Comparison of ENCODE assay signal across 9 mouse cellular contexts in genomic region chr17:64375327-64375726, GRCm38 (mm10). TPM values are rescaled to one million over a fixed set of nuclear protein-coding genes. Genes with fewer than 3 reads are reported as not detected.
DNase-seq lines count a peak whose midpoint lies in the region; ATAC-seq lines count a peak whose summit lies in the region.
"Had no signal": no experiment of that assay in that cellular context is flagged by ENCODE, and none has a peak within 500 bp of the region (broad histone marks: within the 10 kb centered on the region; RNA-seq: fewer than 3 reads in every experiment).

No protein-coding gene starts in this region.

- H3K4me3 ChIP-seq in limb, embryonic 13.5 days = no peak overlapping the region
- H3K4me3 ChIP-seq: embryonic facial prominence, embryonic 13.5 days had no signal

- H3K9me3 ChIP-seq in limb, embryonic 13.5 days = no peaks in the 10 kb centered on the region
- H3K9me3 ChIP-seq: embryonic facial prominence, embryonic 13.5 days had no signal

- no peak overlapping the region for H3K27ac ChIP-seq in limb, embryonic 13.5 days
- H3K27ac ChIP-seq: embryonic facial prominence, embryonic 13.5 days had no signal

- H3K4me1 ChIP-seq in limb, embryonic 13.5 days = no peaks in the 10 kb centered on the region
- H3K4me1 ChIP-seq: embryonic facial prominence, embryonic 13.5 days had no signal

- no peak overlapping the region for H3K9ac ChIP-seq in limb, embryonic 13.5 days
- H3K9ac ChIP-seq: embryonic facial prominence, embryonic 13.5 days had no signal

- intact Hi-C loops in gastrocnemius, postnatal 36 days (cut with DNase I) = loop anchor here (5.0 to 10.0 kb wide), 3 partner anchors 143 to 571 kb away; no protein-coding TSS in a partner anchor

- peak; percentile 68 for DNase-seq in A20 (ENCODE audit: low read depth, low spot score)
- DNase-seq in adrenal gland, adult (ENCODE audit: inconsistent age in 2 of 2, low spot score in 1 of 2) = peak; percentile 71 to 91
- peak; percentile 81 for DNase-seq in embryo, embryonic 10 days (ENCODE audit: low spot score)
- peak; percentile 64 to 73 for DNase-seq in gastrocnemius, postnatal 36 days
- peak; percentile 40 to 75 for DNase-seq in kidney, adult 8-10 months
- DNase-seq in spleen, postnatal 10 days (ENCODE audit: low spot score in 2 of 2) = peak; percentile 21 to 64

- 65% methylated on average over 4 of the region's 4 CpGs for WGBS in limb, embryonic 13.5 days

- H3K36me3 ChIP-seq in limb, embryonic 13.5 days = no peaks in the 10 kb centered on the region
- H3K36me3 ChIP-seq: embryonic facial prominence, embryonic 13.5 days had no signal

- ATAC-seq in limb, embryonic 13.5 days (ENCODE audit: low FRiP score, low read depth) = 0 out of 2 replicates have a peak, but pooled peaks have one; percentile 59
- ATAC-seq in monocyte, adult 5-6 weeks (replicated peaks; ENCODE audit: insufficient number of reproducible peaks, low FRiP score, low TSS enrichment, poor library complexity, severe bottlenecking) = peak; percentile 66; the same call in 1 of the 2 replicates

- H3K27me3 ChIP-seq in limb, embryonic 13.5 days = no peaks in the 10 kb centered on the region
- H3K27me3 ChIP-seq: embryonic facial prominence, embryonic 13.5 days had no signal

- H3K4me2 ChIP-seq in limb, embryonic 13.5 days (replicated peaks) = no peak overlapping the region
- H3K4me2 ChIP-seq: embryonic facial prominence, embryonic 13.5 days had no signal

RNA-seq across cellular contexts. Expression of gene Pja2, which starts 43.6 kb away (rescaled TPM):
- total RNA-seq in gastrocnemius, postnatal 36 days (2021) = 10 to 100 TPM; 85.5 to 88.0 TPM
- polyA plus RNA-seq in limb, embryonic 13.5 days (2015; fragmentation: Nextera tagmentation; extraction: Ambion mirVana) = 83.3 and 84.6 TPM in 2 replicates
- 29.7 to 40.8 TPM (median 33.8 TPM) in 3 replicates for total RNA-seq in monocyte, adult 5-6 weeks (2017)
